Mouse (Mus musculus) C2C12 (cell line): ENCODE measurements around the gene Clec16a.

Source experiments
- CTCF ChIP-seq: IDR thresholded peaks from one replicate; pipeline ENCODE4 v1.5.1; 2011; ENCODE audit not compliant: control insufficient read depth, insufficient read depth, insufficient read length
- MYOG ChIP-seq: IDR thresholded peaks from one replicate; pipeline ENCODE4 v1.6.1; 2011; ENCODE audit not compliant: control insufficient read depth, insufficient read length; ENCODE audit errors: extremely low read depth

GRCm38 (mm10) chr16:10722882-10723544 lies 177.9 kb downstream of the Clec16a start:
- TF ChIP-seq CTCF (no peak), MYOG (no peak)
